Mouse (Mus musculus) gastrocnemius, postnatal 25 days (tissue): ENCODE measurements around the gene Krt1. TPM values are rescaled to one million over a fixed set of nuclear protein-coding genes. Genes with fewer than 3 reads are reported as not detected.

Experiments
- DNase-seq: peaks from one replicate; pipeline ENCODE4 v3.0.0; 2022
- microRNA-seq, 2 experiments: library from miRNA; unstranded; fragments of <30 nt; microRNA quantifications; one replicate each; pipeline ENCODE4 v1.2.0; 2021; ENCODE audit warnings: borderline replicate concordance in 2 of 2
- total RNA-seq, 2 experiments: library from RNA; stranded (reverse); gene quantifications; 1 replicate in 1 of 2; 2 replicates in 1 of 2; pipeline ENCODE4 v1.2.3; 2021

The Krt1 gene
- total RNA-seq, 2 experiments from 2014 or later = not detected

GRCm38 (mm10) chr15:101803052-101803822 is 47.4 kb downstream of the Krt1 start:
- DNase-seq = no peak

- DNase-seq = no peak
These were observed 48.2 kb downstream of the Krt1 start, which contains the start of gene Krt73 for GRCm38 (mm10) chr15:101802296-101802835. Gene Krt73 (minus strand): TSS chr15:101802346.

Small RNA genes within 50 kb of the gene (microRNA-seq; reads per million reads assigned to microRNA genes)
- 0 reads per million in 2 experiments for gene Gm44356

Other genes with a start within 250 kb of the Krt1 start
- gene Gm5414, start 222.6 kb downstream of the Krt1 start, total RNA-seq = not detected
- gene Gm5478, start 203.4 kb downstream of the Krt1 start, total RNA-seq = not detected
- not detected for gene Krt6b, start 170.5 kb downstream of the Krt1 start, total RNA-seq
- gene Krt6a, start 156.5 kb downstream of the Krt1 start, total RNA-seq = not detected
- gene Krt5, start 137.9 kb downstream of the Krt1 start, total RNA-seq = not detected
- gene Krt71, start 107.7 kb downstream of the Krt1 start, total RNA-seq = not detected
- not detected for gene Krt72, start 64.3 kb downstream of the Krt1 start, total RNA-seq
- gene Krt73, start 48.4 kb downstream of the Krt1 start, total RNA-seq = not detected
- not detected for gene Krt2, start 32.6 kb downstream of the Krt1 start, total RNA-seq
- gene Krt77, start 18.9 kb upstream of the Krt1 start, total RNA-seq = not detected
- gene Krt76, start 42.1 kb upstream of the Krt1 start, total RNA-seq = not detected
- not detected for gene Krt4, start 73.9 kb upstream of the Krt1 start, total RNA-seq
- under 1 TPM in 1 of 2 experiments, not detected in 1; 0.13 TPM for gene Krt79, start 89.5 kb upstream of the Krt1 start, total RNA-seq
- gene Krt78, start 103.5 kb upstream of the Krt1 start, total RNA-seq = not detected
- under 1 TPM; 0.13 to 0.19 TPM for gene Krt8, start 153.7 kb upstream of the Krt1 start, total RNA-seq
- under 1 TPM; 0.18 to 0.29 TPM for gene Krt18, start 177.4 kb upstream of the Krt1 start, total RNA-seq
- 100 to 1,000 TPM; 141 to 145 TPM for gene Eif4b, start 223.0 kb upstream of the Krt1 start, total RNA-seq
- gene Tns2, start 249.6 kb upstream of the Krt1 start, total RNA-seq = 10 to 100 TPM; 22.3 to 32.0 TPM